Mouse (Mus musculus): ENCODE results near the gene Retreg2.

DNA sequence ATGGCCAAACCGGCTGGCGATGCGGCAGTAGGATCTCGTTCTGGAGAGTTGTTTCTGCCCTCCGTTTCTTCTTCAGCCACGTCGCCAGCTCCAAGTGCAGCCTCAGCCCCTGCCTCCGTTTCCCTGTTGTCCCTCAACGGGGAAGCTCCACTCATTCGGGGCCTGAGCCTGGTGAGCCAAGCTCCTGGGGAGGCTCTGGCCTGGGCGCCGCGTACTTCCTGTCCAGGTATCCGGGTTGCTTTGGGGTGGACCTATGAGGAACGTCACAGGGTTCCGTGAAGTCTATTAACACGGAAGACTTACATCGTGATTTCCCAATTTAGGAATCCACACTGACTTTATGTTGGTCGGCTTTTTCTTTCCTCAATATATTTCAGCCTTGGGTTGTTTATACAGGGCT lies 49.9 kb downstream of the Retreg2 start:
- TF ChIP-seq CTCF (IDR thresholded peaks at IDR 0.05) (no peak), EP300 (IDR thresholded peaks at IDR 0.05) (no peak)

Measured in lung, postnatal 0 days (tissue).